Mouse (Mus musculus): ENCODE results near the gene Slc39a11.
A peak's percentile ranks its signal among the peaks of the same experiment; 100 is the strongest.
"Not testable (repeated sequence)": the region's sequence is repeated elsewhere in the genome, so short reads cannot be mapped to it uniquely, and the experiment has no call there.

Slc39a11 gene

GRCm38 (mm10) chr11:113600526-113601245 is 49.2 kb downstream of the Slc39a11 start:
- no peak for DNase-seq (ENCODE audit: low spot score in 2 of 2)

DNA sequence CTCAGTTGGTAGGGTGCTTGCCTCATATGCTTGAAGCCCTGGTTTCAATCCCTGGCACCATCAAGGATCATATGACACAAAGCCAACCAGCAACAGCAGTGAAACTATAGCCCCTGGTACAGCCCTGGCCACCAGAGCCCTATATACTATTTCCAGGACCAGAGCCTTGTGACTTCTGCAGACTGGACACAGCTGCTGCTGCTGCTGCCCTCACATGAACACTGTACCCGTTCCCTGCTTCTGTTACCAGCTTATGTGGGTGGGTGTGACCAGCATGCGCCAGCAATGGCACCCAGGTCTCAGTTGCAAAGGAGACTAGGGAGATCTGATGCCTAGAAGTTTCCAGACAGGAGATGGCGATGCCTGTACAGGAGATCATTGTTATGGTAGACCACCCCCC is 52.2 kb downstream of the Slc39a11 start:
- DNase-seq (ENCODE audit: low spot score in 2 of 2): no peak

- DNase-seq (ENCODE audit: low spot score in 2 of 2): no peak
Measured at GRCm38 (mm10) chr11:113595144-113595543, 54.7 kb downstream of the Slc39a11 start.

DNA sequence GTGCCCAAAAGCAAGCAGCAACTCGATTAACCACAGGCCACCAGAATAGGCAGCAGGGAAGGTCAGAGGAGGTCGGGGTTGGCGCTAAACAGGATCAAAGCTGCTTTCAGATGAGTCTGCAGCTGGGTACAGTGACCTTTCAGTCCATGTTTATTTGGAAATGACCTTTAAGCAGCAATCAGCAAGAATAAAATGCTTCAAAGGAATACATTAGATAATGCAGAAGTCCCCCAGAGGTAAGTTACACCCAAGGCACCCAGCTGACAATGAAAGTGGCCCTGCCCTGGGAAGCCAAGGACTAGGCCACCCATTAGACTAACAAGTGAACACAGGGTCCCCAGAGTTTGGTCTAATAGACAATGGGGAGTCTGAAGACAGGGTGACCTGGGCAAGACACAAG is 60.9 kb downstream of the Slc39a11 start:
- no peak for DNase-seq (ENCODE audit: low spot score in 2 of 2)

DNA sequence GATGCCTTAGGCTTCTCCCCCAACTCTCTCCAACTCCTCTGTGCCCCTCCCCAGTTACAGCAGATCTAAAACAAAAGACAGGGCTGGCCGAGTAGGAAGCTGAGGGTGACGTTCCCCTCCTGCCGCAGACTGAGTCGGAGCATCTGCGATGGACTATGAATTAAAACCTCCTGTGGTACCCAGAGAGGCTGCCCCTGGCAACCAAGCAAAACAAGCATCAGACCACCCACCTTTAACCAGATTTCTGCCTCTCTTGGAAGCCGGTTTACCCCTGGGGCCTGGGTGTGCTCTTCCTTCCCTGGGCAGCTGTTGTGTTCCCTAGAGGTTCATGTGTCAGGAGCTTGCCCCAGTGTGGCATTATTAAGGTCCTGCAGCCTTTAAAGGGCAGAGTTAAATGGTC is 63.5 kb downstream of the Slc39a11 start:
- no peak for DNase-seq (ENCODE audit: low spot score in 2 of 2)

DNA sequence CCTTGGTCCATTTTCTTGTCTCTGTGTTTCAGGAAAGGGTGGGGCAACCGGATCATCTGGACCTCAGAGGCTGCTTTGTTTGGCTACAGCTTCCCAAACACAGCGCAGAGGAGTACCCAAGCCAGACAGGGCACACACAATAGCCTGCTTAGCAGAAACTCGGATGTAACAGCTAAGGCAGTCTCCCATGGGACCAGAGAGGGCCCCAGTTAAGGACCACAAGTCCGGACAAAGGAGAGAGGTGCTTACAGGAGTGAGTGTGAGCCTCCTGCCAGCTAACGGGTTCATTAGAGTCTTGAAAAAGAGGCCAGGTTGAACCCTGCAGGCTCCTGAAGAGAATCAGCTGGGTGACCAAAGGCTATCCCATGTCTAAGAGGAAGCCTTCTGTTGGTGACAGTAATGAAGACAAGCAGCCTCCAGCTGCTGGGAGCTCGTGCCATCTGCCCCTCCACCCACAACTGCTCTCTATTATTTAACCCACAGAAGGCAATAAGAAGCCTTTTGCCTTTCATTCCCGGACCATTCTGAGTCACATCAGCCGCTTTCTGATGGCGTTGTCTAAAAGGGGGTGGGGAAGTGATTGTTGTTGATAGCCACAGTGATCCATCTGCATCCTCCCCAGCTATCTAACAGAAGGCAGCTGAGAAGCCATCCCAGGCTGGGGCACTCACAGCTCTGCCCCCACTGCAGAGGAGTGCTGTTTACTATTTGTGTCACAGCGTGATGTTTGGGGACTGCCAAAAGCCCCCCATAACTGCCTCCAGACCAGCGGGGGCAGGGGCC is 65.8 kb downstream of the Slc39a11 start:
- no peak for DNase-seq (ENCODE audit: low spot score in 2 of 2)

DNA sequence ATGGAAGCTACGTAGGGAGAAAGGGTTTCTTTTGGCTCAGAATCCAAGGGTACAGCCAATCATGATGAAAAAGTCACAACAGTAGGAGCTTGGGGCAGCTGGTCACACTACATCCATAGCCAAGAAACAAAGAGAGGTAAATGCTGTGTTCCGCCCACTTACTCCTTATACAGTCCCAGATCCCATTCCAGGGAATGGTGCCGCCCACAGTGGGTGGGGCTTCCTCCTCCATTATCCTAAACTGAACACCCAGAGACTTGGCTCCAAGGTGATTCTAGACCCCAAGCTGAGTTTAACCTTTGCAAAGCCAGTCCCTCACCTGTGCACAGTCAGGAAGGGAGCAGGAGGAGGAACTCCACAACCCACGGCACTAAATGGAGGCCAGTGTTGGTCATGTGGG is 72.7 kb downstream of the Slc39a11 start:
- no peak for DNase-seq (ENCODE audit: low spot score in 2 of 2)

- no peak for DNase-seq (ENCODE audit: low spot score in 2 of 2)
Measured at GRCm38 (mm10) chr11:113572641-113573040, 77.2 kb downstream of the Slc39a11 start.

DNA sequence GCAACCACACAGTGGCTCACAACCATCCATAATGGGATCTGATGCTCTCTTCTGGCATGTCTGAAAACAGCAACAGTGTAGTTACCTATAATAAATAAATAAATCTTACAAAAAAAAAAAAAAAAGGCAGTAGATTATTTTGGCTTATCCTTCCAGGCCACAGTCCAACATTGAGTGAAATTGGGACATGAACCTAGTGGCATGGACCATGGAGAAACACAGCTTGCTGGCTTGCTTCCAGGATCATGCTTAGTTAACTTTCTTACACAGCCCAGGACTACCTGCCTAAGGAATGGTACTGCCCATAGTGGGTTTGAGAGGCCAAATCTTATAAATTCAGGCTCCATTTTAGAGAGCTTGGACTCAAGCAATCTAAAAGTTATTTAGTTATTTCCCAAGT is 78.3 kb downstream of the Slc39a11 start:
- DNase-seq (ENCODE audit: low spot score in 2 of 2): no peak

DNA sequence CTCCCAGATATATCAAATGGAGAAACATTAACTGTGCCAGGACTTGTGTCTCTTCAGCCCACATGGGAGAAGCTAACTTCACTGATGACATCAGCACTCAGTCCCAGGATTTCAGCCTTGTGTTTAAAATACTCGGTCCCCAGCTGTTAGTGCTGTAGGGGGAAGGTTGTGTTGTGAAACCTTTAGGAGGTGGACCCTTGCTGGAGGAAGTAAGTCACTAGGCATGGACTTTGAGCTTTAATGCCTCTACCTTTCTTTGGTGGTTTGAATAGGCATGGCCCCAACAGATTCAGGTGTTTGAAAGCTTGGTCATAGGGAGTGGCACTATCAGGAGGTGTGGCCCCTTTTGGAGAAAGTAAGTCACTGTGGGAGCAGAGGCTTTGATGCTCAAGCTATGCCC is 80.9 kb downstream of the Slc39a11 start:
- DNase-seq (ENCODE audit: low spot score in 2 of 2): no peak

- DNase-seq (ENCODE audit: low spot score in 2 of 2): not testable (repeated sequence)
Measured at GRCm38 (mm10) chr11:113567926-113568325, 82.0 kb downstream of the Slc39a11 start.

DNA sequence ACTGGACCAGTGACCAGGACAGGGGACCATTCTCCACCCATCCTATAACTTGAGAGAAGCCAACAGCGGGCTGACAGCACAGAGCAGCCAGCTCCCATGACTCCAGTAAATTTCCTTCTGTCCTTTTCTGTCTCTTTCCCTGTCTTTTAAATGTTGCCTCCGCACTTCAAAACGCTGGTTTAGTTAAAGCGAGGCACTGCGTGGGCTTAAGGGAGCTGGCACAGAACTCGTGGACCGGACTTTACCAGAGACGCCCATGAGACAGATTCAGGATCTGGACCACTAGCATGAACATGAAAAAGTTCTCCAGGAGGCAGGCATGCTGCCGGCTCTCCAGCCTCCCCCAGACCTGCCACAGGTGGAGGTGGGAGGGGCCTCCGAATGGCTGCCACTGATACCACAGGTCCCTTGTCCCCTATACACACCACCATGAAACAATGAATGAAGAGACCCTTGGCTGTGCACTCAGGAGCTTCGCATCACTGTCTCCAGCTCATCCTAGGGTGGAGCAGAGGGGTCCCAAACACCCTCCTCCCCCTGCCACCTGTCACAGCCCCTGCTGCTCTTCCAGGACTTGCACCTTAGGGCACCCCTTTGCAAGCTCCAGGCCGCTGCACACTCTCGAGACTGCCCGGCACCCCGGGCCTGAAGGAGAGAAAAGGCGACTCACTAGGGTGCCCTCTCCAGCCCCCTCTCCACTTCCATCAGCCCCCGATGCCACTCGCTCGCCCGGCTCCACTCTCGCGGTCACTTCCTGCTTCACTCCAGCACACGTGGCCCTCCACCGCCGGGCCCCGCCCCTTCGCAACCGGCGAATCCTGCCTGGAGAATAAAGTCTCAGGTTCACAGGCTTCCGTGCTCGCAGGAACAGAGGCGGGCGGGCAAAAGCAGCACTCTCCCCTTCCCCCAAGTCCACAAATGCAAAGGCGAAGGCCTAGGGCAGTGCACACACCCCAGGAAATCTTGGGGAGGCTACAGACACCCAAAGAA is 84.6 kb downstream of the Slc39a11 start:
- DNase-seq (ENCODE audit: low spot score in 2 of 2): peak; percentile 85 to 88

DNA sequence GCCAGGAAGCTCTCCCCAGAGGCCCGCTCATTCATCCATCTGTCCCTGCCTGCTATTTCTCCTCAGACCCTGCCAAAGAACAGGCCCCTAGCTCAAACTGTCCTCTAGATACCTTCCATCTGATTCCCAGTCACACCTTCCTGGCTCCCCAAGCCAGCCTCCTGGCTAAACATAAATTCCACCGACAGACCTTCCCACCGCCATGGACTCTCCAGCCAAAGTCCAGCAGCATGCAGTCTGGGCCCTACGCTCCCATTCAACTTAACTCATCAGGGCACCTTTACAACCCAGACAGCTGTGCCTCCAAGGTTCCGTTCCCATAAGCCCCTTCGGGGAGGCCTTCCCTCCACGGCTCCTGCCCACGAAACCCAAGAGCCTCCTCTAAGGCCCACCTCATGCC is 87.6 kb downstream of the Slc39a11 start:
- DNase-seq (ENCODE audit: low spot score in 2 of 2): no peak

DNA sequence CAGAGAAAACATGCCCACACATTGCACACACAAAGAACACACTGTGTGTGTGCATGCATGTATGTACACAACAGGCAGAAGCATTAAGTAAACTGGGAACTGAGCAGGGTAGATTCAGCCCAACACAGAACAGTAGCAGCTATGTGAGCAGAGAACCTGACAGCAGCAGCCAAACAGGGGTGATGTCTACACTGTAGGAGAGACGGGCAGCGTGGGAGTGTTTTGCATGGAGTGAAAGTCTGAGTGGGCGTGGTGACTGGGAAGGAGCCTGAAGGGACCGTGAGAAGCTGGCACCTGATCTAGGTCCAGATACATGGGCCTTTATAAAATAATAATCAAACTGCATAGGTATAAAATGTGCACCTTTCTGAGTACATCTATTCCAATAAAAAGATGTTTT is 89.7 kb downstream of the Slc39a11 start:
- peak; percentile 45 to 51 for DNase-seq (ENCODE audit: low spot score in 2 of 2)

DNA sequence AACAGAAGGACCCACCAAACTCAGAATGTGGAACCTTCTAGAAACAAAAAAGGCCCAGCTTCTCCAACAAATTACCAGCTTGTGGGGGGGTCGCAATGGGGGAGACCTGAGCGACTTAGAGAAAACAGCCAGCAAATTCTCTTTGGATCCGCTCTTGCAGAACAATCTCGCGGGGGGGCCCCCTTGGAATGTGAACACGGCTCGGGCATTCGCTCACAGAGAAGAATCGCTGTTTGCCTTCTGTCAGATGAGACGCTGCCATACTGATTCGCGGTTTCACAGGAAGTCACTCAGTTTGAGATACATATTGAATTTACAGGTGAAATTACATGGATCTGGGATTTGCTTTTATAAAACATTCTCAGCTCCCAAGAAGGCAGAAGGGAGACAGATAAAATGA is 91.4 kb downstream of the Slc39a11 start:
- DNase-seq (ENCODE audit: low spot score in 2 of 2): peak; percentile 48 to 51

DNA sequence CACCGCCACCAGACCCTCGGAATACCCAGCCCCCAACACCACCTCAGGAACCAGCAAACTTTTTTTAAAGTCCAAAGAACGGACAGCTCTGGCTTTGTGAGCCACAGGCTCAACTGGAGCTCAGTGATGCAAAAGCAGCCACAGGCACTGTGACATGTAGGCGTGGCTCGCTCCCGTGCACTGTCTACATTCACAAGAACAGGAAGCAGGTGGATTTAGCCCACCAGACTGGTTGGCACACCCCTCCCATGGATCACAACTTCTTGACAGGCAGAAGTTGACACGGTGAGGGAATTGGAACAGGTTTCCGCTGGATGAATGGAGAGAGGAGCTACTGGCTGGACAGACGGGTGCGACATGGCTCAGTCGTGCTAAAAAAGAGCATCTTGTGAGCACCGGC is 93.7 kb downstream of the Slc39a11 start:
- no peak for DNase-seq (ENCODE audit: low spot score in 2 of 2)

GRCm38 (mm10) chr11:113554701-113555360 is 95.0 kb downstream of the Slc39a11 start:
- no peak for DNase-seq (ENCODE audit: low spot score in 2 of 2)

DNA sequence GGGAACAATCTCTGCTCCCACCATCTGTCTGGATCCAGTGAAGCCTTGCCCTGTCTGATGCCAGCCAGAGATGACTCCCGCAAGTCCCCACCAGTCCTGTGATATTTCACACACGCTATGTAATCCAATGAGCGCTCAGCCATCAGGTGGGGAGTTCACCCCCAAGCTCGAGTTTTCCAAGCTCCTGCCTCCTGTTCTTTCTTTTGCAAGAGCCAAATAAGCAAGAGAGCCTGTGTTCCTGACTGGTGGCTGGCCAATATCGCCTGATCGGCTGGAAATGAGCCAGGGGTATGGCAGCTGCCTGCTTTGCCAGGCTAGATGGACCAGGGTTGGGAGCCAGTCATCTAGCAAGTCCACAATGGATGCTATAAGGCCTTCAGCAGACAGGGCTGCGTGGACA is 95.7 kb downstream of the Slc39a11 start:
- DNase-seq (ENCODE audit: low spot score in 2 of 2): peak; percentile 59 to 61

DNA sequence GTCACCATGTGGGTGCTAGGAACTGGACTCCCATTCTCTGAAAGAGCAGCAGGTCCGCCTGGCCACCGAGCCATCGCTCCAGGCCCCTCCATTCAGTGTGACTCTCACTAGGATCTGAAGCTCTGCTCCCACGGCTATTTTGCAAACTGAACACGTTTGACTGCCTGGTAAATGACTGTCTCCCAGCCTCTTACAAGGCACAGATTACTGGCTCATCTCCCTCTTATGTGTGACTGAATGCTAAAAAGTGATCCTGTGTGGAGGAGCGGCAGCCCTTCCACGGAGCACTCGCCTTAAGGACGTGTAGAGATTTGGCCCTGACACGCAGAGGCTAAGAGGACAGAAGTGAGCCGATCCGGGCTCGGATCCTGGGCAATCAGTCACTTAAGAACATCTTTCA is 96.3 kb downstream of the Slc39a11 start:
- DNase-seq (ENCODE audit: low spot score in 2 of 2): peak; percentile 40 to 56

GRCm38 (mm10) chr11:113552539-113552938 is 97.3 kb downstream of the Slc39a11 start:
- peak in 1 of 2 experiments; percentile 51 for DNase-seq (ENCODE audit: low spot score in 2 of 2)

DNA sequence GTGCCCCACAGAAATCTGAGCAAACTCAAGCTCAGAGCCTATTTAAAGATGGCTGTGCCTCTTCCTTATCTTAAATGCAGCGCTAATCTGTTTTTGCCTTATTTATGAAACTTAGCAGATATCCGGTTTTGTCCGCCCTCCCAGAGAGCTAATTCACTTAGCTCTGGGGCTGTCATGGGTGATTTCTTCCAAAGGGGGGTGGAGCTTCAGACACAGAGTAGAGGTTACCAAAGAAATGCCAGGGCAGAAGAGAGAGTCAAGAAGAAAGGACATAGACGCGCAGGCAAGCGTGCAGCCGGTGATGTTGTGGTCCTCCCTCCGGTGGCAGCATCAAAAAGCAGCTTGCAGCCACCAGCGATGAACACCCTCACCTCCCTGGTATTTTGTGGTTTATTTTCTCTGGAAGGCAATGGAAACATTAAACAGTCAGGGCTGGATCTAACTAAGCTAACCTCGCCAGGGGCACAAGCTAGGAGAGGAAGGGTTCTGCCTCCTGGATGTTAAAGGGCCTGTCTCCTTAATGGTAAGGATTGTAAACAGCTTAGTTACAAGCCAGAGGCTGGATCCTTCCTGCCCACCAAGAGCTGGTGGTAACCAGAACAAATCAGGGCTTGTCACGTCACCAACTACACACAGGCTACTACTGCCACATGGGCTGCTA is 103.5 kb downstream of the Slc39a11 start:
- no peak for DNase-seq (ENCODE audit: low spot score in 2 of 2)

All from right cerebral cortex, postnatal 10 days (tissue).